Mouse (Mus musculus) heart, postnatal 0 days (tissue): ENCODE measurements at regions not wholly inside any gene's neighbourhood (a gene's known extent, or its start where the extent isn't known, plus 50 kb on each side); places are given as distances from the start of the nearest gene placed in this dataset.

Source experiments
- CTCF ChIP-seq: IDR thresholded peaks from 2 replicates; pipeline ENCODE4 v1.5.1; 2016; ENCODE audit warnings: antibody characterized with exemption, control low read depth, low read depth
- EP300 ChIP-seq: IDR thresholded peaks from 2 replicates; pipeline ENCODE4 v1.6.1; 2016; ENCODE audit warnings: antibody characterized with exemption, low read depth

DNA sequence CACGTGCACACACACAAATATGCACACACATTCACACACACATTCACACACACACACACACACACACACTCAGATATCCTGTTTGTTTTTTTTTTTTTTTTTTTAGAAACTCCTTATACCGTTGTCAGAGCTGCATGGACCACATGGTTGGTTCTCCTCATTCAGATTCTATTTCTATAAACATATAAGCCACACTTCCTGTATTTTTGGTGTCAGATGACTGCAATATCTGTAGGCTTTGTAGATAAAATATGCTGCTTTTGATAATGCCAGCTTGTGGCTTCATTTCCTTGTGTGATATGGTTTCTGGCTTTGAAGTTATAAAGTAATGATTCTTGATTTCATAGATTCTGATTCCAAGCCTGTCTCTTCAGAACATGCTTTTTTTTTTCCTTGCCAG, 231.7 kb downstream of the Ahr start:
- TF ChIP-seq EP300 (no peak), CTCF (no peak)
